ENCODE assay signal across 19 mouse cellular contexts in the genomic region with DNA sequence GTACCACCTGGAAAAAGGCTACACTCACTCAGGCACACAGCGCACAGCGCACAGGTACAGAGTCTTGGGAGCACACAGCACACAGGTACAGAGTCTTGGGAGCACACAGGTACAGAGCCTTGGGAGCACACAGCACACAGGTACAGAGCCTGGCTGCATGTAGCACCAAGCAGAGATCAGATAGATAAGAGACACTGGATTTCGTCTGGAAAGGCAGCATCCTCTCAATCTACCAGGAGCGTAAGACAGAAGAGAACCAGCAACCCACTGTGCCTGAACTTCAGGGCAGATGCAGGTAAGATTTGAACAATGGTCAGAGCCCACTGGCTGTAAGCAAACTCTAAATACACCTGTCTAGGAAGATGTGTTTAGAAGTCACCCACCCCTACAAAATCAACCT. TPM values are rescaled to one million over a fixed set of nuclear protein-coding genes. Genes with fewer than 3 reads are reported as not detected.
DNase-seq lines count a peak whose midpoint lies in the region; ATAC-seq lines count a peak whose summit lies in the region.
"Had no signal": no experiment of that assay in that cellular context is flagged by ENCODE, and none has a peak within 500 bp of the region (broad histone marks: within the 10 kb centered on the region; RNA-seq: fewer than 3 reads in every experiment).

No protein-coding gene starts in this region.

- H3K4me1 ChIP-seq in midbrain, embryonic 11.5 days (ENCODE audit: control insufficient read depth, insufficient read depth, low read length): peaks cover 8% of the 10 kb centered on the region
- H3K4me1 ChIP-seq in midbrain, embryonic 16.5 days (ENCODE audit: control insufficient read depth, insufficient read depth, low read length): no peaks in the 10 kb centered on the region

- H3K9ac ChIP-seq in midbrain, embryonic 11.5 days (ENCODE audit: low read length): no peak overlapping the region
- no peak overlapping the region for H3K9ac ChIP-seq in midbrain, embryonic 16.5 days (ENCODE audit: low read depth, low read length)

- 97% methylated on average over 4 of the region's 4 CpGs for WGBS in midbrain, embryonic 11.5 days
- WGBS in midbrain, embryonic 16.5 days: 97% methylated on average over 4 of the region's 4 CpGs

- H3K27ac ChIP-seq in midbrain, embryonic 11.5 days (ENCODE audit: low read depth, low read length): no peak overlapping the region
- H3K27ac ChIP-seq in midbrain, embryonic 16.5 days (ENCODE audit: low read length): no peak overlapping the region

- H3K27me3 ChIP-seq in midbrain, embryonic 11.5 days (ENCODE audit: control insufficient read depth, insufficient read depth, low read length): no peaks in the 10 kb centered on the region
- H3K27me3 ChIP-seq in midbrain, embryonic 16.5 days (ENCODE audit: control insufficient read depth, insufficient read depth, low read depth, low read length): no peaks in the 10 kb centered on the region
- H3K27me3 ChIP-seq: CH12.LX had no signal

- no peak overlapping the region for H3K4me3 ChIP-seq in midbrain, embryonic 11.5 days (ENCODE audit: low read depth, low read length)
- H3K4me3 ChIP-seq in midbrain, embryonic 16.5 days (ENCODE audit: low read depth, low read length): no peak overlapping the region

- peak; percentile 69 for DNase-seq in midbrain, embryonic 11.5 days (ENCODE audit: low spot score, missing footprints)
- no peak for DNase-seq in cerebellum, adult 11 months
- DNase-seq: adrenal gland, adult 2 months; adrenal gland, adult 8-10 months; adrenal gland, postnatal 10 days; adrenal gland, postnatal 14 days; adrenal gland, postnatal 25 days; adrenal gland, postnatal 36 days; B cell, adult 2 months; cerebellum, adult 11-12 months; cerebellum, adult 18-20 months; cerebellum, adult 2 months had no signal

- ATAC-seq in midbrain, embryonic 11.5 days (ENCODE audit: low FRiP score): no peak
- no peak for ATAC-seq in midbrain, embryonic 16.5 days
- ATAC-seq in megakaryocyte-erythroid progenitor cell, adult 5-6 weeks (replicated peaks; ENCODE audit: low FRiP score, low TSS enrichment, poor library complexity, severe bottlenecking): 0 out of 2 replicates have a peak, but pooled peaks have one; percentile 14
- ATAC-seq: activated CD4-positive, CD25-positive, alpha-beta regulatory T cell, adult 4 months; CD4-positive, CD25-positive, alpha-beta regulatory T cell, adult 4 months; Patski had no signal

- no peak overlapping the region for H3K4me2 ChIP-seq in midbrain, embryonic 11.5 days
- no peak overlapping the region for H3K4me2 ChIP-seq in midbrain, embryonic 16.5 days (ENCODE audit: low read length)

- H3K9me3 ChIP-seq in midbrain, embryonic 11.5 days (ENCODE audit: control insufficient read depth, low read length): no peaks in the 10 kb centered on the region
- no peaks in the 10 kb centered on the region for H3K9me3 ChIP-seq in midbrain, embryonic 16.5 days (replicated peaks; ENCODE audit: control insufficient read depth, low read length, poor library complexity, severe bottlenecking)

- no peaks in the 10 kb centered on the region for H3K36me3 ChIP-seq in midbrain, embryonic 11.5 days (ENCODE audit: control insufficient read depth, insufficient read depth, low read length)
- no peaks in the 10 kb centered on the region for H3K36me3 ChIP-seq in midbrain, embryonic 16.5 days (ENCODE audit: control insufficient read depth, insufficient read depth, low read length)
- H3K36me3 ChIP-seq: G1E had no signal

RNA-seq across cellular contexts. Expression of gene Erg, which starts 12.5 kb away (rescaled TPM):
- polyA plus RNA-seq in midbrain, embryonic 11.5 days (2014; fragmentation: Nextera tagmentation; extraction: Ambion mirVana): 1.1 and 2.6 TPM in 2 replicates
- polyA plus RNA-seq in midbrain, embryonic 16.5 days (2015; fragmentation: Nextera tagmentation; extraction: Ambion mirVana): 1.3 and 1.4 TPM in 2 replicates
- total RNA-seq in megakaryocyte-erythroid progenitor cell, adult 5-6 weeks (2014; fragmentation: Nextera tagmentation): 6.8 and 13.7 TPM in 2 replicates
- total RNA-seq in megakaryocyte-erythroid progenitor cell, adult 5-6 weeks (2017): 10.9 and 35.8 TPM in 2 replicates
- polyA plus RNA-seq: activated CD4-positive, CD25-positive, alpha-beta regulatory T cell, adult 4 months; CD4-positive, CD25-positive, alpha-beta regulatory T cell, adult 4 months; Patski had no signal
